Mouse (Mus musculus) adrenal gland (tissue): ENCODE measurements around the gene Pcmtd2.
"Not testable (repeated sequence)": the region's sequence is repeated elsewhere in the genome, so short reads cannot be mapped to it uniquely, and the experiment has no call there.

Source experiments
- intact Hi-C: fragments of 180-260 bp; cut with DNase I; formaldehyde crosslinking; loops from one replicate; pipeline ENCODE4 v1.15.1; 2025
- long read RNA-seq, 2 experiments: library from polyadenylated mRNA; unstranded; transcript quantifications; one replicate each; pipeline ENCODE4 v2.0.0; 2020; ENCODE audit warnings: borderline replicate concordance in 1 of 2; ENCODE audit not compliant: insufficient replicate concordance in 1 of 2

The Pcmtd2 gene
- long read RNA-seq, experiment 1, transcript Pcmtd2-201 (7 exons, 3,569 nt): major isoform, 11 of 22 reads
- long read RNA-seq, experiment 1, partial matches to known transcripts: 2 of 22 reads
- long read RNA-seq, experiment 1, other reads (novel, unspliced or antisense): 9 of 22 reads
- long read RNA-seq, experiment 2, transcript Pcmtd2-201 (7 exons, 3,569 nt): major isoform, 10 of 21 reads
- long read RNA-seq, experiment 2, partial matches to known transcripts: 2 of 21 reads
- long read RNA-seq, experiment 2, other reads (novel, unspliced or antisense): 9 of 21 reads

GRCm38 (mm10) chr2:181837372-181838292 lies at the start of gene Pcmtd2:
TSS of gene Pcmtd2 (plus strand) at chr2:181837854.
- intact Hi-C loops: no loop called here

GRCm38 (mm10) chr2:181789396-181789795 lies 48.3 kb upstream of the Pcmtd2 start:
- intact Hi-C loops: no loop called here

GRCm38 (mm10) chr2:181793186-181793585 lies 44.5 kb upstream of the Pcmtd2 start:
- intact Hi-C loops: not testable (repeated sequence)

GRCm38 (mm10) chr2:181795641-181796130 lies 42.0 kb upstream of the Pcmtd2 start:
- intact Hi-C loops: no loop called here

GRCm38 (mm10) chr2:181797672-181798071 lies 40.0 kb upstream of the Pcmtd2 start:
- intact Hi-C loops: no loop called here

GRCm38 (mm10) chr2:181829032-181829650 lies 8.5 kb upstream of the Pcmtd2 start:
- intact Hi-C loops: no loop called here

- intact Hi-C loops: no loop called here
Observed at GRCm38 (mm10) chr2:181832745-181833144, 4.9 kb upstream of the Pcmtd2 start.

GRCm38 (mm10) chr2:181838293-181838680 lies 633 bp downstream of the Pcmtd2 start:
- intact Hi-C loops: no loop called here

- intact Hi-C loops: no loop called here
Observed at GRCm38 (mm10) chr2:181845709-181846394, 8.2 kb downstream of the Pcmtd2 start.

- intact Hi-C loops: loop anchor here (10.0 kb wide), 1 partner anchor 139 kb away; no protein-coding TSS in a partner anchor
Observed at GRCm38 (mm10) chr2:181863791-181864535, 26.3 kb downstream of the Pcmtd2 start, which contains the start of gene Polr3k. TSS of gene Polr3k (plus strand) at chr2:181864337.

- intact Hi-C loops: loop anchor here (10.0 kb wide), 1 partner anchor 140 kb away; no protein-coding TSS in a partner anchor
Observed at GRCm38 (mm10) chr2:181864536-181864860, 26.8 kb downstream of the Pcmtd2 start.

- intact Hi-C loops: loop anchor here (2.0 to 10.0 kb wide), 2 partner anchors 88 to 142 kb away; no protein-coding TSS in a partner anchor
Observed at GRCm38 (mm10) chr2:181866931-181867330, 29.3 kb downstream of the Pcmtd2 start.

GRCm38 (mm10) chr2:181871039-181871438 lies 33.4 kb downstream of the Pcmtd2 start:
- intact Hi-C loops: no loop called here

- intact Hi-C loops: no loop called here
Observed at GRCm38 (mm10) chr2:181878903-181879302, 41.2 kb downstream of the Pcmtd2 start.

GRCm38 (mm10) chr2:181883022-181883749 lies 45.5 kb downstream of the Pcmtd2 start:
- intact Hi-C loops: no loop called here
